Comparison of ENCODE assay signal across 8 mouse cellular contexts in genomic region chr6:142414597-142414996, GRCm38 (mm10). TPM values are rescaled to one million over a fixed set of nuclear protein-coding genes. Genes with fewer than 3 reads are reported as not detected.
A peak's percentile ranks its signal among the peaks of the same experiment; 100 is the strongest.
DNase-seq lines count a peak whose midpoint lies in the region; ATAC-seq and TF ChIP-seq lines count a peak whose summit lies in the region.
"Had no signal": no experiment of that assay in that cellular context is flagged by ENCODE, and none has a peak within 500 bp of the region (broad histone marks: within the 10 kb centered on the region; RNA-seq: fewer than 3 reads in every experiment).

No protein-coding gene starts in this region.

- peak; percentile 4 for DNase-seq in ES-E14 (ENCODE audit: low read depth, low spot score)
- peak; percentile 6 for DNase-seq in embryo, embryonic 10 days (ENCODE audit: low spot score)
- peak; percentile 37 for DNase-seq in midbrain, embryonic 14.5 days
- no peak for DNase-seq in natural killer cell, adult 2 months (ENCODE audit: low spot score in 2 of 2)
- no peak for DNase-seq in spleen, adult 12 weeks (ENCODE audit: low spot score)
- DNase-seq: lung, postnatal 4 days had no signal

- H3K36me3 ChIP-seq in ES-E14 (ENCODE audit: control insufficient read depth, insufficient read depth, low read length, poor library complexity, severe bottlenecking): no peaks in the 10 kb centered on the region
- no peaks in the 10 kb centered on the region for H3K36me3 ChIP-seq in hindbrain, embryonic 15.5 days
- H3K36me3 ChIP-seq in midbrain, embryonic 14.5 days (ENCODE audit: control insufficient read depth, insufficient read depth, low read length): no peaks in the 10 kb centered on the region

- H3K4me1 ChIP-seq in ES-E14 (ENCODE audit: control insufficient read depth in 2 of 2, insufficient read depth in 2 of 2, low read length in 2 of 2, poor library complexity in 1 of 2): no peaks in the 10 kb centered on the region
- peaks cover 4% of the 10 kb centered on the region for H3K4me1 ChIP-seq in hindbrain, embryonic 15.5 days (replicated peaks)
- 0 out of 2 replicates have a peak, but pooled peaks cover 4% of the 10 kb centered on the region for H3K4me1 ChIP-seq in midbrain, embryonic 14.5 days (ENCODE audit: control insufficient read depth, insufficient read depth, low read length)

- no peak overlapping the region for H3K27ac ChIP-seq in ES-E14 (ENCODE audit: insufficient read depth, low read depth, low read length, poor library complexity, severe bottlenecking)
- no peak overlapping the region for H3K27ac ChIP-seq in hindbrain, embryonic 15.5 days (replicated peaks)
- H3K27ac ChIP-seq in midbrain, embryonic 14.5 days (replicated peaks; ENCODE audit: low read depth, low read length): no peak overlapping the region

- peaks cover 22% of the 10 kb centered on the region; the same call in 1 of the 2 replicates for H3K27me3 ChIP-seq in hindbrain, embryonic 15.5 days
- H3K27me3 ChIP-seq in midbrain, embryonic 14.5 days (ENCODE audit: control insufficient read depth, insufficient read depth, low read length): peaks cover 14% of the 10 kb centered on the region

- peak; percentile 34; the same call in 1 of the 2 replicates for ATAC-seq in hindbrain, embryonic 15.5 days (ENCODE audit: low FRiP score, low read depth)
- peak; percentile 62 for ATAC-seq in midbrain, embryonic 14.5 days (ENCODE audit: low FRiP score, low TSS enrichment)
- ATAC-seq in frontal cortex, adult (ENCODE audit: low TSS enrichment): no peak; the same call in 1 of the 2 replicates

- H3K4me2 ChIP-seq in hindbrain, embryonic 15.5 days: peak overlapping the region; percentile 77
- peak overlapping the region; percentile 63 for H3K4me2 ChIP-seq in midbrain, embryonic 14.5 days (ENCODE audit: low read length)

- 0 out of 2 replicates have a peak overlapping the region, but pooled peaks have one; percentile 7 for H3K9ac ChIP-seq in ES-E14 (ENCODE audit: insufficient read depth, low read depth, low read length, poor library complexity, severe bottlenecking)
- H3K9ac ChIP-seq in hindbrain, embryonic 15.5 days: peak overlapping the region; percentile 42
- H3K9ac ChIP-seq in midbrain, embryonic 14.5 days (replicated peaks; ENCODE audit: low read length): peak overlapping the region; percentile 52

- no peaks in the 10 kb centered on the region for H3K9me3 ChIP-seq in ES-E14 (ENCODE audit: control insufficient read depth, insufficient read depth, low read depth, low read length)
- no peaks in the 10 kb centered on the region for H3K9me3 ChIP-seq in hindbrain, embryonic 15.5 days
- H3K9me3 ChIP-seq in midbrain, embryonic 14.5 days (ENCODE audit: control insufficient read depth, low read length): no peaks in the 10 kb centered on the region

- in situ Hi-C loops in ES-E14 (cut with MboI; ENCODE audit: low sequenced_read_pairs in 2 of 2, unreplicated experiment in 2 of 2): no loop called here

- H3K4me3 ChIP-seq in ES-E14 (ENCODE audit: insufficient read depth in 1 of 2, low read depth in 1 of 2, low read length in 2 of 2, poor library complexity in 1 of 2, severe bottlenecking in 1 of 2): peak overlapping the region; percentile 31 to 37
- H3K4me3 ChIP-seq in hindbrain, embryonic 15.5 days: peak overlapping the region; percentile 38
- peak overlapping the region; percentile 33 for H3K4me3 ChIP-seq in midbrain, embryonic 14.5 days (replicated peaks; ENCODE audit: low read depth, low read length)

- WGBS in hindbrain, embryonic 15.5 days: under 1% methylated on average over 24 of the region's 24 CpGs
- under 1% methylated on average over 24 of the region's 24 CpGs for WGBS in midbrain, embryonic 14.5 days

TF ChIP-seq in ES-E14, 5 proteins besides CTCF, POLR2A, EP300 and RAD21:
- TF ChIP-seq ZNF384 (IDR thresholded peaks at IDR 0.05; ENCODE audit: low read depth, low read length): no peak
- TF ChIP-seq ZC3H11A (IDR thresholded peaks at IDR 0.05; ENCODE audit: borderline replicate concordance, low read depth, low read length): no peak
- no peak for TF ChIP-seq HCFC1 (IDR thresholded peaks at IDR 0.05; ENCODE audit: borderline replicate concordance, insufficient read depth, low read length)
- no peak for TF ChIP-seq MAFK (IDR thresholded peaks at IDR 0.05; ENCODE audit: insufficient read depth, low read depth, low read length)
- TF ChIP-seq CHD2 (IDR thresholded peaks at IDR 0.05; ENCODE audit: low read depth, low read length): no peak

RNA-seq across cellular contexts. Expression of gene Spx, which starts 1.4 kb away (rescaled TPM):
- total RNA-seq in ES-E14 (2012; rRNA removed): 0.94 and 1.4 TPM in 2 replicates
- polyA plus RNA-seq in hindbrain, embryonic 15.5 days (2015; fragmentation: Nextera tagmentation; extraction: Ambion mirVana): 3.0 and 4.7 TPM in 2 replicates
- 9.8 and 10.0 TPM in 2 replicates for polyA plus RNA-seq in midbrain, embryonic 14.5 days (2014; fragmentation: Nextera tagmentation; extraction: Ambion mirVana)

RNA-seq across cellular contexts. Expression of gene Golt1b, which starts 27.6 kb away (rescaled TPM):
- 85.4 and 86.2 TPM in 2 replicates for total RNA-seq in ES-E14 (2012; rRNA removed)
- polyA plus RNA-seq in hindbrain, embryonic 15.5 days (2015; fragmentation: Nextera tagmentation; extraction: Ambion mirVana): 71.4 and 77.5 TPM in 2 replicates
- 92.3 and 108 TPM in 2 replicates for polyA plus RNA-seq in midbrain, embryonic 14.5 days (2014; fragmentation: Nextera tagmentation; extraction: Ambion mirVana)

RNA-seq across cellular contexts. Expression of gene Recql, which starts 27.7 kb away (rescaled TPM):
- 22.6 and 24.7 TPM in 2 replicates for total RNA-seq in ES-E14 (2012; rRNA removed)
- 22.2 and 23.9 TPM in 2 replicates for polyA plus RNA-seq in hindbrain, embryonic 15.5 days (2015; fragmentation: Nextera tagmentation; extraction: Ambion mirVana)
- polyA plus RNA-seq in midbrain, embryonic 14.5 days (2014; fragmentation: Nextera tagmentation; extraction: Ambion mirVana): 28.6 and 35.7 TPM in 2 replicates

RNA-seq across cellular contexts. Expression of gene Gys2, which starts 58.3 kb away (rescaled TPM):
- total RNA-seq in ES-E14 (2012; rRNA removed): not detected in 2 replicates
- not detected in 2 replicates for polyA plus RNA-seq in hindbrain, embryonic 15.5 days (2015; fragmentation: Nextera tagmentation; extraction: Ambion mirVana)
- not detected in 2 replicates for polyA plus RNA-seq in midbrain, embryonic 14.5 days (2014; fragmentation: Nextera tagmentation; extraction: Ambion mirVana)

Comparison
In these comparisons a context has a peak if more than half of its experiments do, and no peak if none do; other contexts are left out.
1. DNase-seq: peak in ES-E14 (single experiment), embryo, embryonic 10 days (single experiment) and midbrain, embryonic 14.5 days (single experiment); none in natural killer cell, adult 2 months (0 of 2) and spleen, adult 12 weeks (single experiment).
2. Peak in every context shown above with its lines, with median percentiles within 50 percentile points of each other: H3K4me3 ChIP-seq and H3K9ac ChIP-seq.